Mouse (Mus musculus): ENCODE data around the gene Tcerg1l. TPM values are rescaled to one million over a fixed set of nuclear protein-coding genes. Genes with fewer than 3 reads are reported as not detected.

Tcerg1l gene
- polyA plus RNA-seq, 1 experiment = not detected

DNA sequence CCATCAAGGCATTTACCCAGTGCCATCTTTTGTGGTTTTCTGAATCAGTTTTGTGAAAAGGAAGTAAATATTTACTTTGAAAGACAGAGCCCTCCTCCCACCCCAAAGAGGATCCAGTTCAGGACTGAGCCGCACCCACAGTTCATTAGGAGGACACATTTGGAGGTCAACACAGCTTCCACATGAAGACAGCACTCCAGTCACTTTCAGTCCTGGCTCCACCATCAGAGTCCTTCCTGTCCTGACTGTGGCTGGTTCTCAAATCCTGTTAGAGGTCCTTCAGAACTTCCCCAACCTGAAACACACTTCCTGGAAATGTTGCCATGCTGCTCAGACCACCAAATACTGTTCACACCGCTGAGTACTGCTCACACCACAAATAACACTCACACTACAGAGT, 201.4 kb downstream of the Tcerg1l start:
- 92% methylated on average over 2 of the region's 2 CpGs for WGBS
- peaks cover 5% of the 10 kb centered on the region; the same call in 1 of the 2 replicates for H3K4me1 ChIP-seq (ENCODE audit: control insufficient read depth, insufficient read depth, low read length)
- TF ChIP-seq CTCF (IDR thresholded peaks at IDR 0.05; ENCODE audit: insufficient read depth, low read depth, low read length) (no peak), POLR2A (IDR thresholded peaks at IDR 0.05; ENCODE audit: insufficient read depth, low read depth, low read length) (no peak)
- H3K4me3 ChIP-seq (ENCODE audit: insufficient read depth, low read depth, low read length) = no peak overlapping the region
- H3K27ac ChIP-seq (ENCODE audit: insufficient read depth, low read depth, low read length) = no peak overlapping the region

- H3K27ac ChIP-seq (ENCODE audit: insufficient read depth, low read depth, low read length) = no peak overlapping the region
- 92% methylated on average over 5 of the region's 5 CpGs for WGBS
- no peaks in the 10 kb centered on the region for H3K4me1 ChIP-seq (ENCODE audit: control insufficient read depth, insufficient read depth, low read length)
- no peak overlapping the region for H3K4me3 ChIP-seq (ENCODE audit: insufficient read depth, low read depth, low read length)
- TF ChIP-seq POLR2A (IDR thresholded peaks at IDR 0.05; ENCODE audit: insufficient read depth, low read depth, low read length) (no peak), CTCF (IDR thresholded peaks at IDR 0.05; ENCODE audit: insufficient read depth, low read depth, low read length) (no peak)
Measured at GRCm38 (mm10) chr7:138184197-138184596, 213.3 kb downstream of the Tcerg1l start.

- TF ChIP-seq CTCF (IDR thresholded peaks at IDR 0.05; ENCODE audit: insufficient read depth, low read depth, low read length) = no peak
- no peak overlapping the region for H3K27ac ChIP-seq (ENCODE audit: insufficient read depth, low read depth, low read length)
- H3K4me3 ChIP-seq (ENCODE audit: insufficient read depth, low read depth, low read length) = no peak overlapping the region
- H3K4me1 ChIP-seq (ENCODE audit: control insufficient read depth, insufficient read depth, low read length) = no peaks in the 10 kb centered on the region
- 80% methylated on average over 3 of the region's 3 CpGs for WGBS
Measured at GRCm38 (mm10) chr7:138182216-138182615, 215.3 kb downstream of the Tcerg1l start.

- 95% methylated on average over 2 of the region's 2 CpGs for WGBS
- TF ChIP-seq POLR2A (IDR thresholded peaks at IDR 0.05; ENCODE audit: insufficient read depth, low read depth, low read length) = no peak
- no peak for TF ChIP-seq CTCF (IDR thresholded peaks at IDR 0.05; ENCODE audit: insufficient read depth, low read depth, low read length)
- H3K4me3 ChIP-seq (ENCODE audit: insufficient read depth, low read depth, low read length) = no peak overlapping the region
- H3K4me1 ChIP-seq (ENCODE audit: control insufficient read depth, insufficient read depth, low read length) = no peaks in the 10 kb centered on the region
- no peak overlapping the region for H3K27ac ChIP-seq (ENCODE audit: insufficient read depth, low read depth, low read length)
Measured at GRCm38 (mm10) chr7:138178617-138179016, 218.9 kb downstream of the Tcerg1l start.

- WGBS = 60% methylated on average over 2 of the region's 2 CpGs
- Histone ChIP-seq H3K4me3 (ENCODE audit: insufficient read depth, low read depth, low read length) (no peak overlapping the region), H3K27ac (ENCODE audit: insufficient read depth, low read depth, low read length) (no peak overlapping the region), H3K4me1 (ENCODE audit: control insufficient read depth, insufficient read depth, low read length) (no peaks in the 10 kb centered on the region)
- no peak for TF ChIP-seq POLR2A (IDR thresholded peaks at IDR 0.05; ENCODE audit: insufficient read depth, low read depth, low read length)
- no peak for TF ChIP-seq CTCF (IDR thresholded peaks at IDR 0.05; ENCODE audit: insufficient read depth, low read depth, low read length)
Measured at GRCm38 (mm10) chr7:138176026-138176425, 221.5 kb downstream of the Tcerg1l start.

DNA sequence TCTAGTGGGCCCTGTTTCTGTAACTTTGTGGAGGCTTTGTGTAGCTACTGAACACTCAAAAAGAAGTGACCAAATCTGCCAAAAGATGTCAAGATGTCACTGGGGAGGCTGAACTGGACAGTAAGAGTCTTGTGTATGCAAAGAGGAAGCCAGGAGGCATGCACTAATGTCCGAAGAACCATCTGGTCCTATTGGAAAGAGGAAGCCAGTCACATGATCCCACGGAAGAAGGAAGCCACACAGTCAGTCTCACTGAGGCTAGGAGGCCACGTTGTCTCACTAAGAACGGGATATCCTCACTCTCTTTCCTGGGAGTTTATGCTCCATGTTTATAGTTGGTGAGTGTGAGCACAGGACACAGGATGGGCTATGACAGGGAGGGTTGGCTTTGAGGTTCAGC, 227.1 kb downstream of the Tcerg1l start:
- Histone ChIP-seq H3K4me3 (ENCODE audit: insufficient read depth, low read depth, low read length) (no peak overlapping the region), H3K27ac (ENCODE audit: insufficient read depth, low read depth, low read length) (no peak overlapping the region), H3K4me1 (ENCODE audit: control insufficient read depth, insufficient read depth, low read length) (no peaks in the 10 kb centered on the region)
- WGBS = 90% methylated on average over 4 of the region's 4 CpGs
- TF ChIP-seq POLR2A (IDR thresholded peaks at IDR 0.05; ENCODE audit: insufficient read depth, low read depth, low read length) = no peak
- TF ChIP-seq CTCF (IDR thresholded peaks at IDR 0.05; ENCODE audit: insufficient read depth, low read depth, low read length) = no peak

Measured in olfactory bulb, adult 2 months (tissue).